Mouse (Mus musculus): ENCODE data around the gene Ints5. TPM values are rescaled to one million over a fixed set of nuclear protein-coding genes. Genes with fewer than 3 reads are reported as not detected.

Gene Ints5
- polyA plus RNA-seq, 1 experiment from 2014 or later = 31.0 TPM

Small RNA genes within 50 kb of the gene (microRNA-seq; reads per million reads assigned to microRNA genes)
- gene Mir5136 = not detected

Other genes with a start within 250 kb of the Ints5 start
- gene Chrm1, start 229.2 kb upstream of the Ints5 start, polyA plus RNA-seq (2015; fragmentation: Nextera tagmentation; extraction: Ambion mirVana) = 0.35 and 0.70 TPM in 2 replicates
- gene Slc3a2, start 169.6 kb upstream of the Ints5 start, polyA plus RNA-seq (2015; fragmentation: Nextera tagmentation; extraction: Ambion mirVana) = 158 and 159 TPM in 2 replicates
- 91.0 and 95.2 TPM in 2 replicates for gene Wdr74, start 157.2 kb upstream of the Ints5 start, polyA plus RNA-seq (2015; fragmentation: Nextera tagmentation; extraction: Ambion mirVana)
- 1.5 and 2.2 TPM in 2 replicates for gene 1700092M07Rik, start 152.3 kb upstream of the Ints5 start, polyA plus RNA-seq (2015; fragmentation: Nextera tagmentation; extraction: Ambion mirVana)
- gene Stx5a, start 151.6 kb upstream of the Ints5 start, polyA plus RNA-seq (2015; fragmentation: Nextera tagmentation; extraction: Ambion mirVana) = 124 and 127 TPM in 2 replicates
- gene Nxf1, start 135.9 kb upstream of the Ints5 start, polyA plus RNA-seq (2015; fragmentation: Nextera tagmentation; extraction: Ambion mirVana) = 127 and 140 TPM in 2 replicates
- 218 and 235 TPM in 2 replicates for gene Tmem223, start 122.0 kb upstream of the Ints5 start, polyA plus RNA-seq (2015; fragmentation: Nextera tagmentation; extraction: Ambion mirVana)
- gene Tmem179b, start 118.5 kb upstream of the Ints5 start, polyA plus RNA-seq (2015; fragmentation: Nextera tagmentation; extraction: Ambion mirVana) = 28.2 and 46.3 TPM in 2 replicates
- gene Taf6l, start 106.6 kb upstream of the Ints5 start, polyA plus RNA-seq (2015; fragmentation: Nextera tagmentation; extraction: Ambion mirVana) = 28.5 and 29.4 TPM in 2 replicates
- gene Polr2g, start 94.4 kb upstream of the Ints5 start, polyA plus RNA-seq (2015; fragmentation: Nextera tagmentation; extraction: Ambion mirVana) = 143 and 147 TPM in 2 replicates
- gene Zbtb3, start 90.5 kb upstream of the Ints5 start, polyA plus RNA-seq (2015; fragmentation: Nextera tagmentation; extraction: Ambion mirVana) = 6.5 TPM in 2 replicates
- gene Ttc9c, start 73.7 kb upstream of the Ints5 start, polyA plus RNA-seq (2015; fragmentation: Nextera tagmentation; extraction: Ambion mirVana) = 54.2 and 57.3 TPM in 2 replicates
- gene Hnrnpul2, start 73.0 kb upstream of the Ints5 start, polyA plus RNA-seq (2015; fragmentation: Nextera tagmentation; extraction: Ambion mirVana) = 5.1 and 5.9 TPM in 2 replicates
- gene AC129217.1, start 63.2 kb upstream of the Ints5 start, polyA plus RNA-seq (2015; fragmentation: Nextera tagmentation; extraction: Ambion mirVana) = not detected in 2 replicates
- gene Bscl2, start 55.5 kb upstream of the Ints5 start, polyA plus RNA-seq (2015; fragmentation: Nextera tagmentation; extraction: Ambion mirVana) = 107 and 110 TPM in 2 replicates
- 414 and 512 TPM in 2 replicates for gene Gng3, start 53.8 kb upstream of the Ints5 start, polyA plus RNA-seq (2015; fragmentation: Nextera tagmentation; extraction: Ambion mirVana)
- gene Lrrn4cl, start 42.2 kb upstream of the Ints5 start, polyA plus RNA-seq (2015; fragmentation: Nextera tagmentation; extraction: Ambion mirVana) = 1.1 and 1.4 TPM in 2 replicates
- gene Ubxn1, start 21.5 kb upstream of the Ints5 start, polyA plus RNA-seq (2015; fragmentation: Nextera tagmentation; extraction: Ambion mirVana) = 138 and 156 TPM in 2 replicates
- gene Uqcc3, start 12.1 kb upstream of the Ints5 start, polyA plus RNA-seq (2015; fragmentation: Nextera tagmentation; extraction: Ambion mirVana) = 62.6 and 65.7 TPM in 2 replicates
- 44.5 and 47.3 TPM in 2 replicates for gene Lbhd1, start 9.3 kb upstream of the Ints5 start, polyA plus RNA-seq (2015; fragmentation: Nextera tagmentation; extraction: Ambion mirVana)
- gene Gm49403, start 9.1 kb upstream of the Ints5 start, polyA plus RNA-seq (2015; fragmentation: Nextera tagmentation; extraction: Ambion mirVana) = not detected in 2 replicates
- 40.1 and 48.2 TPM in 2 replicates for gene 1810009A15Rik, start 4.2 kb upstream of the Ints5 start, polyA plus RNA-seq (2015; fragmentation: Nextera tagmentation; extraction: Ambion mirVana)
- 0.27 and 0.45 TPM in 2 replicates for gene Gm49416, start 4.1 kb upstream of the Ints5 start, polyA plus RNA-seq (2015; fragmentation: Nextera tagmentation; extraction: Ambion mirVana)
- gene Ganab, start 5.1 kb downstream of the Ints5 start, polyA plus RNA-seq (2015; fragmentation: Nextera tagmentation; extraction: Ambion mirVana) = 75.4 and 82.2 TPM in 2 replicates
- gene B3gat3, start 27.4 kb downstream of the Ints5 start, polyA plus RNA-seq (2015; fragmentation: Nextera tagmentation; extraction: Ambion mirVana) = 80.4 and 89.1 TPM in 2 replicates
- gene Rom1, start 36.4 kb downstream of the Ints5 start, polyA plus RNA-seq (2015; fragmentation: Nextera tagmentation; extraction: Ambion mirVana) = 3.0 and 3.2 TPM in 2 replicates
- 13.9 and 17.1 TPM in 2 replicates for gene Eml3, start 36.5 kb downstream of the Ints5 start, polyA plus RNA-seq (2015; fragmentation: Nextera tagmentation; extraction: Ambion mirVana)
- gene Mta2, start 48.9 kb downstream of the Ints5 start, polyA plus RNA-seq (2015; fragmentation: Nextera tagmentation; extraction: Ambion mirVana) = 94.8 and 117 TPM in 2 replicates
- gene Tut1, start 60.8 kb downstream of the Ints5 start, polyA plus RNA-seq (2015; fragmentation: Nextera tagmentation; extraction: Ambion mirVana) = 25.4 and 26.0 TPM in 2 replicates
- 291 and 348 TPM in 2 replicates for gene Eef1g, start 74.0 kb downstream of the Ints5 start, polyA plus RNA-seq (2015; fragmentation: Nextera tagmentation; extraction: Ambion mirVana)
- gene Ahnak, start 96.3 kb downstream of the Ints5 start, polyA plus RNA-seq (2015; fragmentation: Nextera tagmentation; extraction: Ambion mirVana) = 4.4 and 8.0 TPM in 2 replicates
- not detected in 2 replicates for gene Scgb1a1, start 195.0 kb downstream of the Ints5 start, polyA plus RNA-seq (2015; fragmentation: Nextera tagmentation; extraction: Ambion mirVana)
- 31.6 and 32.6 TPM in 2 replicates for gene Asrgl1, start 242.6 kb downstream of the Ints5 start, polyA plus RNA-seq (2015; fragmentation: Nextera tagmentation; extraction: Ambion mirVana)